Mouse (Mus musculus) MEL (cell line): ENCODE measurements around the gene Pfn4.

Source experiments
- CTCF ChIP-seq, 3 experiments: IDR thresholded peaks in 2 of 3; conservative IDR thresholded peaks in 1 of 3; 2 replicates each; pipeline ENCODE4 v1.5.1; 2011 to 2012; ENCODE audit warnings: low read length in 3 of 3, low read depth in 2 of 3, mild to moderate bottlenecking in 2 of 3, improper control_type of control experiment in 1 of 3, inconsistent platforms in 1 of 3, mixed read lengths in 1 of 3, moderate library complexity in 1 of 3; ENCODE audit not compliant: control insufficient read depth in 1 of 3, insufficient read depth in 1 of 3, poor library complexity in 1 of 3, severe bottlenecking in 1 of 3
- EP300 ChIP-seq, 2 experiments: IDR thresholded peaks; 2 replicates each; pipeline ENCODE4 v1.6.1; 2011; ENCODE audit warnings: improper control_type of control experiment in 2 of 2, low read length in 2 of 2, low read depth in 1 of 2, mild to moderate bottlenecking in 1 of 2
- HCFC1 ChIP-seq: IDR thresholded peaks from 2 replicates; pipeline ENCODE4 v1.6.1; 2012; ENCODE audit warnings: low read depth, mild to moderate bottlenecking, inconsistent platforms, low read length, improper control_type of control experiment, moderate library complexity
- JUND ChIP-seq: IDR thresholded peaks from 2 replicates; pipeline ENCODE4 v1.6.1; 2011; ENCODE audit warnings: low read depth, mild to moderate bottlenecking, improper control_type of control experiment, low read length
- MAX ChIP-seq: IDR thresholded peaks from 2 replicates; pipeline ENCODE4 v1.6.1; 2011; ENCODE audit warnings: low read length, improper control_type of control experiment
- MAZ ChIP-seq: IDR thresholded peaks from 2 replicates; pipeline ENCODE4 v1.6.1; 2012; ENCODE audit warnings: low read depth, mild to moderate bottlenecking, inconsistent platforms, low read length, improper control_type of control experiment
- MXI1 ChIP-seq: IDR thresholded peaks from 2 replicates; pipeline ENCODE4 v1.6.1; 2011; ENCODE audit warnings: mild to moderate bottlenecking, low read depth, low read length, improper control_type of control experiment
- NELFE ChIP-seq: IDR thresholded peaks from 2 replicates; pipeline ENCODE4 v1.6.1; 2011; ENCODE audit warnings: low read depth, low read length, improper control_type of control experiment
- POLR2A ChIP-seq, 2 experiments: IDR thresholded peaks; 2 replicates each; pipeline ENCODE4 v1.6.1; 2011 to 2012; ENCODE audit warnings: low read length in 2 of 2, mild to moderate bottlenecking in 2 of 2, control low read depth in 1 of 2, improper control_type of control experiment in 1 of 2, low read depth in 1 of 2, moderate library complexity in 1 of 2; ENCODE audit not compliant: control insufficient read depth in 1 of 2, insufficient read depth in 1 of 2, poor library complexity in 1 of 2
- POLR2AphosphoS5 ChIP-seq: IDR thresholded peaks from 2 replicates; pipeline ENCODE4 v1.6.1; 2012; ENCODE audit warnings: low read depth, borderline replicate concordance, mild to moderate bottlenecking, inconsistent platforms, low read length, moderate library complexity, mixed read lengths
- RCOR1 ChIP-seq: IDR thresholded peaks from 2 replicates; pipeline ENCODE4 v1.6.1; 2012; ENCODE audit warnings: low read depth, mild to moderate bottlenecking, inconsistent platforms, low read length, improper control_type of control experiment
- USF2 ChIP-seq, 2 experiments: IDR thresholded peaks; 2 replicates each; pipeline ENCODE4 v1.6.1; 2011 to 2012; ENCODE audit warnings: improper control_type of control experiment in 2 of 2, low read length in 2 of 2, borderline replicate concordance in 1 of 2, inconsistent platforms in 1 of 2, low read depth in 1 of 2, mild to moderate bottlenecking in 1 of 2; ENCODE audit not compliant: insufficient read depth in 1 of 2
- ZMIZ1 ChIP-seq: IDR thresholded peaks from 2 replicates; pipeline ENCODE4 v1.6.1; 2012; ENCODE audit warnings: low read depth, mild to moderate bottlenecking, inconsistent platforms, low read length, improper control_type of control experiment, moderate library complexity
- ZNF384 ChIP-seq: IDR thresholded peaks from 2 replicates; pipeline ENCODE4 v1.6.1; 2012; ENCODE audit warnings: low read depth, mild to moderate bottlenecking, inconsistent platforms, low read length, improper control_type of control experiment

- TF ChIP-seq POLR2A (IDR thresholded peaks at IDR 0.05; ENCODE audit: control insufficient read depth in 1 of 2, insufficient read depth in 1 of 2, low read depth in 1 of 2, low read length in 2 of 2, poor library complexity in 1 of 2): peak; percentile 32 to 97; a peak in 3 of 4 replicates
- no peak for TF ChIP-seq MAZ
- peak; percentile 60 to 74 (median 62) for TF ChIP-seq CTCF (IDR thresholded peaks at IDR 0.05 in 2 of 3, conservative IDR thresholded peaks at IDR 0.05 in 1 of 3; ENCODE audit: control insufficient read depth in 1 of 3, insufficient read depth in 1 of 3, low read depth in 2 of 3, low read length in 3 of 3, poor library complexity in 1 of 3, severe bottlenecking in 1 of 3)
- no peak for TF ChIP-seq USF2 (IDR thresholded peaks at IDR 0.05; ENCODE audit: borderline replicate concordance in 1 of 2, insufficient read depth in 1 of 2, low read depth in 1 of 2, low read length in 2 of 2)
- peak; percentile 33; the same call in 1 of the 2 replicates for TF ChIP-seq RCOR1
- TF ChIP-seq ZNF384: no peak
- peak; percentile 90 for TF ChIP-seq NELFE
- no peak; a peak in 1 of 4 replicates for TF ChIP-seq EP300 (IDR thresholded peaks at IDR 0.05; ENCODE audit: low read depth in 1 of 2, low read length in 2 of 2)
- no peak for TF ChIP-seq JUND
- TF ChIP-seq ZMIZ1: peak; percentile 94
- peak; percentile 39 for TF ChIP-seq MAX
- peak; percentile 50; the same call in 1 of the 2 replicates for TF ChIP-seq HCFC1
- peak; percentile 70; the same call in 1 of the 2 replicates for TF ChIP-seq POLR2AphosphoS5
- TF ChIP-seq MXI1: peak; percentile 89
These were observed 48.8 kb upstream of the Pfn4 start for GRCm38 (mm10) chr12:4719762-4720754.
